Mouse (Mus musculus): ENCODE measurements around the gene Pcbd1. TPM values are rescaled to one million over a fixed set of nuclear protein-coding genes. Genes with fewer than 3 reads are reported as not detected.

Pcbd1 gene
- polyA plus RNA-seq, 1 experiment, result 10.1 TPM

DNA sequence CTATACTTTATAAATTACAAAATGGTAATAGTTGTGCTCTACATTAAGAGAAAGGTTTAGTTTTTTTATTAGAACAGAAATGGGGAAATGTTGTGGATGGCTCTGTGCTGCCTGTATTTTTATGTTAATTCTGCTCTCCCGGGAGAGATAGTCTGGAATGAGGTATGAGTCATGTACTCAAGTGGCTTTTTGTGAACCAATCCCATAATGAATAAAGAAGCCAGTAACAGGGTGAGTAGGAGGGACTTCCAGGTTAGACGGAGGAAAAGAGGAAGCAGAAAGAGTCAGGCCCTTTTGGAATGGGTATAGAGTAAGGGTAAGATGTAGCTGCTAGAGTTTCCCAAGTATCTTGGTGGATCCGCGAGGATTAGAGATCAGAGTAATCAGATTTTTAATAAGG lies 44.9 kb downstream of the Pcbd1 start:
- H3K4me1 ChIP-seq (ENCODE audit: control insufficient read depth, insufficient read depth, low read length), result no peaks in the 10 kb centered on the region

DNA sequence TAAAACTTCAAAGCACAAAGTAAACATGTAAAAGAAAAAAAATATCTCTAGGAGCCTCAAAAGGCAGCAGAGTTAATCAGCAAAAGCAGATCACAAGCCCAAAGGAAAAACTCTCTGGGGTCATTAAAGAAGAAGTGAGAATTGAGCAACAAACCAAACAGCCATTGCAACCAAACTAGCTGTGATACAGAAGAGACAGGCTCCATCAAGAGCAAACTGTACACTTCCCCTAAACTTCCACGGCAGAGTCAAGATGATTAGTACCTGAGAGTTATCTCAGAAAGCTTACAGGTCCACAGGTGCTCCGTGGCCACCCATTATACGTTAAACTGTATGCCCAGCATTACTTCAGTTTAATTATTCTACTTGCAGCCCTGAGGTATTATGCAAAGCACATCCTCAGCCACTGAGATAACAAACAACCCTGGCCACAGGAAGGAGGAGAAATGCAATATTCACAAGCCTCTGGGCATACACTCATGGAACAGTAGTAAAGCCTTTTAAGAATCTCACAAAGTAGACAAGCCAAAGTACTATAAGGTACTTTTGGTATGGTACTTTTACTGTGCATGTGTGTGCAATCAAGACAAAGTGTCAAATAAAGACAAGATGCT lies 46.2 kb downstream of the Pcbd1 start:
- Histone ChIP-seq H3K27ac (ENCODE audit: insufficient read depth, low read length) (no peak overlapping the region), H3K4me3 (ENCODE audit: insufficient read depth, low read length) (no peak overlapping the region), H3K4me1 (ENCODE audit: control insufficient read depth, insufficient read depth, low read length) (no peaks in the 10 kb centered on the region)
- TF ChIP-seq CTCF (IDR thresholded peaks at IDR 0.05; ENCODE audit: extremely low read depth, insufficient read depth, low read length) (no peak), POLR2A (IDR thresholded peaks at IDR 0.05; ENCODE audit: extremely low read depth, insufficient read depth, low read length) (no peak)

More for the DNA sequence above, 44.9 kb downstream of the Pcbd1 start:
- H3K27ac ChIP-seq (ENCODE audit: insufficient read depth, low read length), result no peak overlapping the region
- no peak overlapping the region for H3K4me3 ChIP-seq (ENCODE audit: insufficient read depth, low read length)
- TF ChIP-seq POLR2A (IDR thresholded peaks at IDR 0.05; ENCODE audit: extremely low read depth, insufficient read depth, low read length), result no peak
- no peak for TF ChIP-seq CTCF (IDR thresholded peaks at IDR 0.05; ENCODE audit: extremely low read depth, insufficient read depth, low read length)

DNA sequence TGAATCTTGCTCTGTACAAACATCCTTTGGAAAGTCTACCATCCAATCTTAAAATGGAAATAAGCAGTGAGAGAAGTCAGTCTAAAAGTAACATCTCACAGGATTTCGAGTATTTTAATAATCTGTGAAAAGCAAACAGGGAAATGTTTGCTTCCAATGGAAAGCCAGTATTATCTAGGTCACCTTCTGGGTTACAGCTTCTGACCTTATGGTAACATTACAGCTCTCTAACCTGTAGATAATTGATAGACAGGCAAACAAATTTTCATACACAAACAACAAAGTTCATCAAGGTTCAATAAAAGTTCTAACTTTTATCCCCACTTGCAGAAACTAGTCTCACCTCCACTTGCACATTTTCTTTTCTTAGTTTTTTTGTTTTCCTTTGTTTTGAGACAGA lies 48.4 kb downstream of the Pcbd1 start:
- no peak overlapping the region for H3K4me3 ChIP-seq (ENCODE audit: insufficient read depth, low read length)
- no peaks in the 10 kb centered on the region for H3K4me1 ChIP-seq (ENCODE audit: control insufficient read depth, insufficient read depth, low read length)
- H3K27ac ChIP-seq (ENCODE audit: insufficient read depth, low read length), result no peak overlapping the region
- TF ChIP-seq POLR2A (IDR thresholded peaks at IDR 0.05; ENCODE audit: extremely low read depth, insufficient read depth, low read length) (no peak), CTCF (IDR thresholded peaks at IDR 0.05; ENCODE audit: extremely low read depth, insufficient read depth, low read length) (no peak)

DNA sequence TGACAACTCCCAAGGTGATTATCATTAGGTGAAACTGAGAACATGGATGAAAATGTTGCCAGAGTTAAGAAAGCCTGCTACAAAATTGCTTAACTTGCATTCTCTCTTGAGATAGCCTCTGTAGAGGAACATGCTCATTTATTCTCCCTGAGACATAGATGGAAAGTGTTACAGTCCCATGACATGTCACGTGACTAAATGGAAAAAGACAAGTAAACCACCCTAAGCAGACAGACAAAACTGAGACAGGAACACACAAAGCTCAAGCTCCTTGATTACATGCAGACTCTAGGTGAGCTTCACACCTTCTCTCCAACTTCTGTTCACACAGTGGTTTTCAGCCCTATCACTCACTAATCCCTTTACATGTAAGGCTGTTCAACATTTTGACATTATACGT lies 54.2 kb downstream of the Pcbd1 start:
- no peak for TF ChIP-seq POLR2A (IDR thresholded peaks at IDR 0.05; ENCODE audit: extremely low read depth, insufficient read depth, low read length)
- TF ChIP-seq CTCF (IDR thresholded peaks at IDR 0.05; ENCODE audit: extremely low read depth, insufficient read depth, low read length), result no peak
- Histone ChIP-seq H3K27ac (ENCODE audit: insufficient read depth, low read length) (no peak overlapping the region), H3K4me1 (ENCODE audit: control insufficient read depth, insufficient read depth, low read length) (no peaks in the 10 kb centered on the region; the same call in 1 of the 2 replicates), H3K4me3 (ENCODE audit: insufficient read depth, low read length) (no peak overlapping the region)

Other genes with a start within 250 kb of the Pcbd1 start
- gene Sgpl1, start 58.4 kb downstream of the Pcbd1 start, polyA plus RNA-seq (2012; rRNA removed), result 34.1 and 34.5 TPM in 2 replicates
- 5.1 and 6.8 TPM in 2 replicates for gene Tbata, start 82.6 kb downstream of the Pcbd1 start, polyA plus RNA-seq (2012; rRNA removed)
- gene Adamts14, start 184.1 kb downstream of the Pcbd1 start, polyA plus RNA-seq (2012; rRNA removed), result 0.23 and 0.29 TPM in 2 replicates
- 0.11 TPM in 1 of 2 replicates, not detected in the other for gene Prf1, start 208.5 kb downstream of the Pcbd1 start, polyA plus RNA-seq (2012; rRNA removed)